Mouse (Mus musculus): ENCODE measurements at regions not wholly inside any gene's neighbourhood (a gene's known extent, or its start where the extent isn't known, plus 50 kb on each side); places are given as distances from the start of the nearest gene placed in this dataset.

GRCm38 (mm10) chr3:143786889-143787288, 418.1 kb downstream of the Lmo4 start:
- H3K4me3 ChIP-seq (replicated peaks; ENCODE audit: low read length), result no peak overlapping the region
- TF ChIP-seq CTCF (conservative IDR thresholded peaks at IDR 0.05; ENCODE audit: low read length) (no peak), NANOG (IDR thresholded peaks at IDR 0.05; ENCODE audit: borderline replicate concordance, low read length) (no peak), POU5F1 (IDR thresholded peaks at IDR 0.05; ENCODE audit: borderline replicate concordance, low read length) (no peak)
- no peaks in the 10 kb centered on the region for H3K9me3 ChIP-seq (ENCODE audit: low read length)
- no peaks in the 10 kb centered on the region for H3K36me3 ChIP-seq (ENCODE audit: insufficient read depth, low read length)
- no peaks in the 10 kb centered on the region for H3K4me1 ChIP-seq (replicated peaks; ENCODE audit: low read depth, low read length)
- no peaks in the 10 kb centered on the region for H3K27me3 ChIP-seq (ENCODE audit: insufficient read depth, low read length)

GRCm38 (mm10) chr3:143784353-143784791, 420.6 kb downstream of the Lmo4 start:
- no peak for TF ChIP-seq NANOG (IDR thresholded peaks at IDR 0.05; ENCODE audit: borderline replicate concordance, low read length)
- no peak for TF ChIP-seq POU5F1 (IDR thresholded peaks at IDR 0.05; ENCODE audit: borderline replicate concordance, low read length)
- TF ChIP-seq CTCF (conservative IDR thresholded peaks at IDR 0.05; ENCODE audit: low read length), result no peak
- Histone ChIP-seq H3K9me3 (ENCODE audit: low read length) (no peaks in the 10 kb centered on the region), H3K4me3 (replicated peaks; ENCODE audit: low read length) (no peak overlapping the region), H3K36me3 (ENCODE audit: insufficient read depth, low read length) (no peaks in the 10 kb centered on the region), H3K27me3 (ENCODE audit: insufficient read depth, low read length) (no peaks in the 10 kb centered on the region), H3K4me1 (replicated peaks; ENCODE audit: low read depth, low read length) (no peaks in the 10 kb centered on the region)

GRCm38 (mm10) chr3:143778161-143778560, 426.9 kb downstream of the Lmo4 start:
- Histone ChIP-seq H3K9me3 (ENCODE audit: low read length) (no peaks in the 10 kb centered on the region), H3K4me1 (replicated peaks; ENCODE audit: low read depth, low read length) (no peaks in the 10 kb centered on the region), H3K4me3 (replicated peaks; ENCODE audit: low read length) (no peak overlapping the region), H3K27me3 (ENCODE audit: insufficient read depth, low read length) (no peaks in the 10 kb centered on the region), H3K36me3 (ENCODE audit: insufficient read depth, low read length) (no peaks in the 10 kb centered on the region)
- TF ChIP-seq NANOG (IDR thresholded peaks at IDR 0.05; ENCODE audit: borderline replicate concordance, low read length) (no peak), CTCF (conservative IDR thresholded peaks at IDR 0.05; ENCODE audit: low read length) (no peak), POU5F1 (IDR thresholded peaks at IDR 0.05; ENCODE audit: borderline replicate concordance, low read length) (no peak)

GRCm38 (mm10) chr3:143759337-143759736, 445.7 kb downstream of the Lmo4 start:
- H3K27me3 ChIP-seq (ENCODE audit: insufficient read depth, low read length), result no peaks in the 10 kb centered on the region
- TF ChIP-seq POU5F1 (IDR thresholded peaks at IDR 0.05; ENCODE audit: borderline replicate concordance, low read length), result no peak
- TF ChIP-seq NANOG (IDR thresholded peaks at IDR 0.05; ENCODE audit: borderline replicate concordance, low read length), result no peak
- no peak for TF ChIP-seq CTCF (conservative IDR thresholded peaks at IDR 0.05; ENCODE audit: low read length)
- H3K36me3 ChIP-seq (ENCODE audit: insufficient read depth, low read length), result no peaks in the 10 kb centered on the region
- peaks cover 4% of the 10 kb centered on the region for H3K9me3 ChIP-seq (ENCODE audit: low read length)
- no peak overlapping the region for H3K4me3 ChIP-seq (replicated peaks; ENCODE audit: low read length)
- no peaks in the 10 kb centered on the region for H3K4me1 ChIP-seq (replicated peaks; ENCODE audit: low read depth, low read length)

GRCm38 (mm10) chr3:143753197-143753596, 451.8 kb downstream of the Lmo4 start:
- no peak for TF ChIP-seq NANOG (IDR thresholded peaks at IDR 0.05; ENCODE audit: borderline replicate concordance, low read length)
- Histone ChIP-seq H3K36me3 (ENCODE audit: insufficient read depth, low read length) (no peaks in the 10 kb centered on the region), H3K9me3 (ENCODE audit: low read length) (peaks cover 17% of the 10 kb centered on the region), H3K4me1 (replicated peaks; ENCODE audit: low read depth, low read length) (no peaks in the 10 kb centered on the region), H3K27me3 (ENCODE audit: insufficient read depth, low read length) (no peaks in the 10 kb centered on the region), H3K4me3 (replicated peaks; ENCODE audit: low read length) (no peak overlapping the region)

- Histone ChIP-seq H3K27me3 (ENCODE audit: insufficient read depth, low read length) (no peaks in the 10 kb centered on the region), H3K4me1 (replicated peaks; ENCODE audit: low read depth, low read length) (no peaks in the 10 kb centered on the region), H3K36me3 (ENCODE audit: insufficient read depth, low read length) (no peaks in the 10 kb centered on the region), H3K4me3 (replicated peaks; ENCODE audit: low read length) (no peak overlapping the region), H3K9me3 (ENCODE audit: low read length) (peaks cover 17% of the 10 kb centered on the region)
- TF ChIP-seq POU5F1 (IDR thresholded peaks at IDR 0.05; ENCODE audit: borderline replicate concordance, low read length) (no peak), NANOG (IDR thresholded peaks at IDR 0.05; ENCODE audit: borderline replicate concordance, low read length) (no peak), CTCF (conservative IDR thresholded peaks at IDR 0.05; ENCODE audit: low read length) (no peak)
Measured at GRCm38 (mm10) chr3:143752660-143753059, 452.4 kb downstream of the Lmo4 start.

GRCm38 (mm10) chr3:143750128-143750527, 454.9 kb downstream of the Lmo4 start:
- H3K27me3 ChIP-seq (ENCODE audit: insufficient read depth, low read length), result no peaks in the 10 kb centered on the region
- no peak for TF ChIP-seq POU5F1 (IDR thresholded peaks at IDR 0.05; ENCODE audit: borderline replicate concordance, low read length)
- no peak for TF ChIP-seq NANOG (IDR thresholded peaks at IDR 0.05; ENCODE audit: borderline replicate concordance, low read length)
- TF ChIP-seq CTCF (conservative IDR thresholded peaks at IDR 0.05; ENCODE audit: low read length), result no peak
- no peaks in the 10 kb centered on the region for H3K4me1 ChIP-seq (replicated peaks; ENCODE audit: low read depth, low read length)
- no peak overlapping the region for H3K4me3 ChIP-seq (replicated peaks; ENCODE audit: low read length)
- peaks cover 17% of the 10 kb centered on the region for H3K9me3 ChIP-seq (ENCODE audit: low read length)
- no peaks in the 10 kb centered on the region for H3K36me3 ChIP-seq (ENCODE audit: insufficient read depth, low read length)

- H3K36me3 ChIP-seq (ENCODE audit: insufficient read depth, low read length), result no peaks in the 10 kb centered on the region
- no peaks in the 10 kb centered on the region for H3K4me1 ChIP-seq (replicated peaks; ENCODE audit: low read depth, low read length)
- no peak overlapping the region for H3K4me3 ChIP-seq (replicated peaks; ENCODE audit: low read length)
- no peaks in the 10 kb centered on the region for H3K27me3 ChIP-seq (ENCODE audit: insufficient read depth, low read length)
- H3K9me3 ChIP-seq (ENCODE audit: low read length), result 0 out of 2 replicates have a peak, but pooled peaks cover 3% of the 10 kb centered on the region
- no peak for TF ChIP-seq POU5F1 (IDR thresholded peaks at IDR 0.05; ENCODE audit: borderline replicate concordance, low read length)
- TF ChIP-seq NANOG (IDR thresholded peaks at IDR 0.05; ENCODE audit: borderline replicate concordance, low read length), result no peak
- no peak for TF ChIP-seq CTCF (conservative IDR thresholded peaks at IDR 0.05; ENCODE audit: low read length)
Measured at GRCm38 (mm10) chr3:143743649-143744048, 461.4 kb downstream of the Lmo4 start.

- Histone ChIP-seq H3K27me3 (ENCODE audit: insufficient read depth, low read length) (no peaks in the 10 kb centered on the region), H3K9me3 (ENCODE audit: low read length) (0 out of 2 replicates have a peak, but pooled peaks cover 3% of the 10 kb centered on the region), H3K36me3 (ENCODE audit: insufficient read depth, low read length) (no peaks in the 10 kb centered on the region), H3K4me3 (replicated peaks; ENCODE audit: low read length) (no peak overlapping the region), H3K4me1 (replicated peaks; ENCODE audit: low read depth, low read length) (no peaks in the 10 kb centered on the region)
- no peak for TF ChIP-seq NANOG (IDR thresholded peaks at IDR 0.05; ENCODE audit: borderline replicate concordance, low read length)
Measured at GRCm38 (mm10) chr3:143742786-143743571, 462.0 kb downstream of the Lmo4 start.
